Mouse (Mus musculus) cerebellum, adult 18-20 months (tissue): ENCODE results near the gene Pcgf6.
"Not testable (repeated sequence)": the region's sequence is repeated elsewhere in the genome, so short reads cannot be mapped to it uniquely, and the experiment has no call there.

Experiments used
- DNase-seq, 2 experiments: peaks; one replicate each; pipeline ENCODE4 v3.0.0; 2021

Pcgf6 gene

GRCm38 (mm10) chr19:46996095-46996494 lies 54.6 kb downstream of the Pcgf6 start:
- DNase-seq, result peak; percentile 47 to 49

GRCm38 (mm10) chr19:46992329-46992728 lies 58.4 kb downstream of the Pcgf6 start:
- not testable (repeated sequence) for DNase-seq

DNA sequence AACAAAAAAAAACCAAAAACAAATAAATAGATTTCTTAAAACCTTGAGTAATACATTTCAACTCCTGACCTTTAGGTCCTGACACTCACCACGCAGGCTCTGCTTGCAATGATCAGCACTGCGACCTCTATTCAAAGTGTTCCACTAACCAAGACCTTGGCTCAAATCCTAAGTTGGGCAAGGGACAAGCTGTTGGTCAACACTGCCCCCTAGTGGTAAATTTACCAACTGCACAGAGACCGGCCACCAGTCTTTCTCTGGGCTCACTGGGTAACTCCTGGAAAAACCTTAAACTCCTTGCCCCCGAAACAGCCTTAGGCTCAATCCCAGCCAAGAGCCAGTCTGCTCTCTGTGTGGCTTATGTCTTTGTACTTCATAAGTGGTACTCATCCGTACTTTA lies 59.6 kb downstream of the Pcgf6 start:
- peak; percentile 85 to 92 for DNase-seq

GRCm38 (mm10) chr19:46990625-46991024 lies 60.1 kb downstream of the Pcgf6 start:
- peak; percentile 32 to 48 for DNase-seq

- no peak for DNase-seq
These were observed 60.6 kb downstream of the Pcgf6 start for GRCm38 (mm10) chr19:46990153-46990518.

DNA sequence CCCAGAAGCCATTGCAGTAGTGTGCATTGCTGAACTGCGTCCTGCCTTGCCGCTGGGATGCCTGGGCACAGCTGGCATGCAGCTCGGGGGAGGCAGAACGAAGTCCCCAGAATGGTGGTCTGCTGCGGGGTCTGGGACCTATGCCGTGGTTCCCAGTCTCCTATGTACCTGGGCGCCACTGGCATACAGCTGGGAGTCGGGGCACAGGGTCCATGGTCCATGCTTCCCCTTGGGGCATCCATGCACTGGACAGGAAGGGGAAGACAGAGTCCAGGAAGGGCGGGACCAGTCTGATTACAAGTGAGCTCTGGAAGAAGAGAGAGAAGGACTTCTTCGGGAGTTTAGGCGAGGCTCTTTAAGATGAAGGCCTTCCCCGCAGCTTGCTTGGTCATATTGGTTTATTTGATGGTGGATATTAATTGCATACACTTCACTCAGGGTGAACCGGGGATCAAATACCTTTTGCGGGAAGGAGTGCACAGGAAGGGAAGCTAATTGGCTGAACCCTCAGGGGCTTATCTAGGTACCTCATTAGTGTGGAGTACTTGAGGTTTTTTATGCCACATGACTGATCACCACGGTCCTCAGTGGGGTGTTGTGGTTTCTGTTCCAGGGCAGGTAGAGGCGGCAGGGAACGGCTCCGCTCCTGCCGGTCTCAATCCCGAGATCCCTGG lies 61.1 kb downstream of the Pcgf6 start:
- no peak for DNase-seq

GRCm38 (mm10) chr19:46988231-46989087 lies 62.2 kb downstream of the Pcgf6 start:
- DNase-seq, result no peak

- DNase-seq, result no peak
These were observed 63.1 kb downstream of the Pcgf6 start for GRCm38 (mm10) chr19:46987646-46988045.

- no peak for DNase-seq
These were observed 65.7 kb downstream of the Pcgf6 start for GRCm38 (mm10) chr19:46984726-46985622.

DNA sequence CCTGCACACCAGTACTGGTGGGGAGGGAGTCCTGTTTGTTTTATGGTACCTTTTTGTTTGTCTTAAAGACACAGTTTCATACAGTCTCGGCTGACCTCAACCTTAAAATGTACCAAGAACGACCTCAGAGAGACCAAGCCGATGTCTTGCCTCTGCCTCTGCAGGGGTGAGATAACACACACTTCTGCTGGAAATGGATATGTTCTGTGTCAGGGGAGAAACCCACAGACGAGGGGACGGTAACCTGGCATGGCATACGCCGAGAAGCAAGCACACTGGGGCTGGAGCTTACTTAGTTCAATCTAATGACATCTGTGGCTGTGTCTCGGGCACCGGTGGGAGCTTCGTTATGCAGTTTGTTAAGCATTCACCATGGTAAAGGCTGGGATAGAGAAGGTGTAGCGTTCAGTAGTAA lies 66.7 kb downstream of the Pcgf6 start:
- no peak for DNase-seq
